Mouse (Mus musculus): Measurements from ENCODE around the gene Ube4b.

The Ube4b gene

DNA sequence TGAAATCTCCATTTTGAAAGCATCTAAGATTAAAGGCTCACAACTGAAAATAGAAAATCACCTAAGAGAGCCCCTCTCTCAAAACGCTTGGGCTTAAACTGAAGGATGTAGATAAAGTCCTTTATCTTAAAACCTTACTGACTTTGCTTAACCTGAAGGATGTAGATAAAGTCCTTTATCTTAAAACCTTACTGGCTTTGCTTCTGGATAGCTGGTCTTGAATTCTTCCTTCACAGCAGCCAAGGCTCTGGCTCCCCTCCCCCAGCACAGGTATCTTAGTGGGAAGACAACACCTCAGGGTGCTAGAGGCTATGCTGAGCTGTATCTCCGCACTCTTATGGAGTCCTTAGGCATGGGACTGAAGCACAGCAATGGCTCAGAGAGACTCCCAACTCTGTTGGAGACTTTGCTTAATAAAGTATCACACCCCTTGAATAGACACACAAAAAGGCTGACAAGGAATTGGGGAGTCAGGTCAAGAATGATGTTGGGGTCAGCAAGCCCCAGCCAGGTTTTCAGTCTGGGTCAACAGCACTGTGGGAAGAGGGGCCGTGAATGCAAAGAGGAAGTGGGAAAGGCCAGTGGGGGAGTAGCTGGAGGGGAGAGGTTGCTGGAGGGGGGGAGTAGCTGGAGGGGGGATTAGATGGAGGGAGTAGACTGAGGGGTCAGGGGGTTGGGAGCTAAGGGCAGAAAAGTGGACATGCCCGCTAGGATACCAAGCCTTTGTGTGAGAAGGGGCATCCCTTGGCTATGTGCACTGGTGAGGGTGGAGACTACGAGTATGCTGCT lies 86.9 kb downstream of the Ube4b start:
- no peak for DNase-seq (ENCODE audit: low read depth, low spot score)

GRCm38 (mm10) chr4:149338137-149338536 lies 88.4 kb downstream of the Ube4b start:
- no peak for DNase-seq (ENCODE audit: low read depth, low spot score)

- no peak for DNase-seq (ENCODE audit: low read depth, low spot score)
Observed at GRCm38 (mm10) chr4:149337353-149337752, 89.2 kb downstream of the Ube4b start.

GRCm38 (mm10) chr4:149336302-149336701 lies 90.2 kb downstream of the Ube4b start:
- DNase-seq (ENCODE audit: low read depth, low spot score) = no peak

DNA sequence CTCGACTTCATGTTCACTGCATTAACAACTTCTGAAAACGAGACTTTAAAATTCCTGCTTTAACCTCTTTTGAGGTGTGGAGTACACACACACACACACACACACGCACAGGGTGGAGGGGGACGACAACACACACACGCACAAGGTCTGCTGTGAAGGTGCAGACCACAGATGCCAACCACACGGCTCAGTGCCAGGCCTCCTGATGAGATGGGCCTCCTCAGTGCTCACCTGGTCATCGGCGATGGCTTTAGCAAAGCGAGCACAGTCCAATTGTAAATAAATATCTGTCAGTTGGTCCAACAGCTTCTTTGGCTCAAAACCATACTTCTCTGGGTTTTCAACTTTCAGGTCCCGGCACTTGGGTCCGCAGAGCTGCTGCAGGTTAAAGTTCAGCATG lies 91.7 kb downstream of the Ube4b start:
- DNase-seq (ENCODE audit: low read depth, low spot score) = no peak

DNA sequence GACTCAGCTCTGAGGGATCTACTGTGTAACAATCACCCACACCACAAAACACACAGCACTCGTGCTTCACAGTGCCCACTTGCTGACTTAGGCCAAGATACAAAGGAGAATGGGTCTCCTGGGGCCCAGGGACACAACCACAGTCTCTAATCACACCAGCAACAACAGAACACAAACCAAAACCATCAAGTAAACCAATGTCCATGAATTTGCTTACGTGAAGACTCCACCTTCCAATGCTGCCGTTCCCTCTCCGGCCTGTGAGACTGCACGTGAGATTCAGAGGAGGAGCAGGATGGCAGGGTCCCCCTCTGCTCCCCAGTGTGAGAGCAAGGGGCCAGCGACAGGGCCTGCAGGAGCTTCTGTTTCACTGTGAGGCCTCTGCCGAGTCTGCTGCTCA lies 93.8 kb downstream of the Ube4b start:
- peak; percentile 26 for DNase-seq (ENCODE audit: low read depth, low spot score)

- no peak for DNase-seq (ENCODE audit: low read depth, low spot score)
Observed at GRCm38 (mm10) chr4:149330495-149330894, 96.1 kb downstream of the Ube4b start.

- DNase-seq (ENCODE audit: low read depth, low spot score) = no peak
Observed at GRCm38 (mm10) chr4:149328735-149329134, 97.8 kb downstream of the Ube4b start.

GRCm38 (mm10) chr4:149327281-149327680 lies 99.3 kb downstream of the Ube4b start:
- no peak for DNase-seq (ENCODE audit: low read depth, low spot score)

- DNase-seq (ENCODE audit: low read depth, low spot score) = no peak
Observed at GRCm38 (mm10) chr4:149325411-149326162, 101.0 kb downstream of the Ube4b start.

DNA sequence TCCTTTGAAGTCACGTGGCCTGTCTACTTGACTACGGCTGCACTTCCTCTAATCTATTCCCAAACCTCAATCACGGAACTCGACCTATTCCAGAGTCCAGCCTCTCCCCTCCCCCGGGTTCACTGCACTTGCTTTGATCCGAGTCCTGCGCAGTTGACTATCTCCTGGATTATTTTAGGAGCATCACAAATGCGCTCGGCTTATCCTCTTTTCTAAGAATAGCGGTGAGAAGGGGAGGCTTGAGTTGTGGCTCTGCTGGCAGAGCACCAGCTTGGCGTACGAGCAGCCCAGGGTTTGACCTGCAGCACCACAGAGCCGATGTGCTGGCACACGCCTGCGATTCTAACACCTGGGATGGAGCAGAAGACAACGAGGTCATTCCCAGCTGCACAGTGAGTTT lies 102.8 kb downstream of the Ube4b start:
- no peak for DNase-seq (ENCODE audit: low read depth, low spot score)

DNA sequence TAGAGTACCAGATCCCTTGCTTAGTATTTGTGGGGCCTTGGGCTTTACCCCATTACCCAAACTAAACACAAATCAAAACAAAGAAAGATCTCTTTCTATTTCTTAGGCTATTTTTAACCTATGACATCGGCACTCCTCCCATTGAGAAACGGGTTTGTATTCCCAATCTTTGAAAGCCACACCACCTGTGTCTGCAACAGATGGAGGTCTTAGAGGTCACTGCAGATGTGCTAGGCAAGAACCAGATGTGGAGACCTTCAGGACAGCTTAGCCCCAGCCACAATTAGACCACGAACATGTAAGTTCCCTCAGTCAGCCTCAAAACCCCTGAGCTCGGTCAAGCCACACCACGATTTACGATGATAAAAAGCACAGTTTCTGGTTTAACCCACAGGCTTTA lies 103.8 kb downstream of the Ube4b start:
- no peak for DNase-seq (ENCODE audit: low read depth, low spot score)

- DNase-seq (ENCODE audit: low read depth, low spot score) = no peak
Observed at GRCm38 (mm10) chr4:149322286-149322685, 104.3 kb downstream of the Ube4b start.

DNA sequence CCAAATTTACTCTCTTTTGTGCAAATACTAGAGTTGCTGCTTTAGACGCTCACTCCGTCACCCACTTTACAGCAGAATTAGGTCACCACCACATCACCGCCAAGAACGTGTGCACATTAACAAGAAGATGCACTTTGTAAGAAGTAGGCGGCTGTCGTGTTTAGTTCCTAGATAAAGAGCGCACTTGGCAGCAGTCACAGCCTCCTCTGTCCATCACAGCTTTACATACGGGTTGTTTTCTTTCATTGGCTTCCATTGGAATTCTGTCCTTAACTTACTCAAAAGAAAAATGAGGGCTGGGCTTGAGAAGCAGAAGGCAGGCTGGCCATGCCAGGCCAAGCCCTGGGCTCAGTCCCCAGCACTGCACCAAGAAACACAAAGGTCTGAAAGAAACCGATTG lies 107.5 kb downstream of the Ube4b start:
- DNase-seq (ENCODE audit: low read depth, low spot score) = no peak

- DNase-seq (ENCODE audit: low read depth, low spot score) = no peak
Observed at GRCm38 (mm10) chr4:149317387-149317786, 109.2 kb downstream of the Ube4b start.

DNA sequence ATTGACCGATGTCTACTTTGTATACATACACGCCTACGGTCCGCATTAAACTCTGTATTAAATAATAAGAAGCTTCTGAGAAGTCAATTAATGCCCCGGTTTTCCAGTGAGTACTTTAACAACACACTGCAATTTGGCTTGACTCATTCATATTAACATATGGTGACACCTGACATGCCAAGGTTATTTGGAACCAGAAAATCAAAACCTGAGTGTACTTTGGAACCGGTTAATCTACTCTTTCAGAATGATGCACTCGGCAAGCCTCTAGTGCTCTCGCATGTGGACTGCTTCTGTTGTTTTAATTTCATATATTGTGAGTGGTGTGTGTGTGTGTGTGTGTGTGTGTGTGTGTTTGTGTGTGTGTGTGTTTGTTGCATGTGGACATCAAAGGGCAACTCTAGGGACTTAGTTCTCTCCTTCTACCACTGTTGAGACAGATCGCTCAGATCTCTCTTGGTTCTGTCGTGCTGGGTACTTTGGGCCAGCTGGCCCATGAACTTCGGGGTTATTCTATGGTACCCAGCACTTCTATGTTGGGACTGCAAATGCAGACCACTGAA lies 112.2 kb downstream of the Ube4b start:
- no peak for DNase-seq (ENCODE audit: low read depth, low spot score)

- no peak for DNase-seq (ENCODE audit: low read depth, low spot score)
Observed at GRCm38 (mm10) chr4:149313558-149314253, 112.8 kb downstream of the Ube4b start.

- no peak for DNase-seq (ENCODE audit: low read depth, low spot score)
Observed at GRCm38 (mm10) chr4:149311996-149312395, 114.6 kb downstream of the Ube4b start.

- no peak for DNase-seq (ENCODE audit: low read depth, low spot score)
Observed at GRCm38 (mm10) chr4:149308491-149308820, 118.1 kb downstream of the Ube4b start.

GRCm38 (mm10) chr4:149307596-149308490 lies 118.7 kb downstream of the Ube4b start, which contains the start of gene Kif1b:
Kif1b (minus strand) TSS chr4:149307693.
- DNase-seq (ENCODE audit: low read depth, low spot score) = peak; percentile 87
